Mouse (Mus musculus): ENCODE measurements around the gene Wdr70. TPM values are rescaled to one million over a fixed set of nuclear protein-coding genes. Genes with fewer than 3 reads are reported as not detected.

Gene Wdr70
- polyA plus RNA-seq, 1 experiment = 4.9 TPM

GRCm38 (mm10) chr15:7865305-7865704, 233.7 kb downstream of the Wdr70 start:
- Histone ChIP-seq H3K36me3 (ENCODE audit: control insufficient read depth) (no peaks in the 10 kb centered on the region), H3K4me3 (replicated peaks) (no peak overlapping the region), H3K4me1 (ENCODE audit: control insufficient read depth) (no peaks in the 10 kb centered on the region), H3K9me3 (ENCODE audit: control insufficient read depth, low read length) (no peaks in the 10 kb centered on the region), H3K27me3 (ENCODE audit: control insufficient read depth) (no peaks in the 10 kb centered on the region)
- no peak for TF ChIP-seq TAL1 (IDR thresholded peaks at IDR 0.05; ENCODE audit: low read length)
- no peak for TF ChIP-seq GATA1 (IDR thresholded peaks at IDR 0.05; ENCODE audit: low read length)

- Histone ChIP-seq H3K36me3 (ENCODE audit: control insufficient read depth) (no peaks in the 10 kb centered on the region), H3K9me3 (ENCODE audit: control insufficient read depth, low read length) (no peaks in the 10 kb centered on the region), H3K4me1 (ENCODE audit: control insufficient read depth) (no peaks in the 10 kb centered on the region), H3K4me3 (replicated peaks) (no peak overlapping the region), H3K27me3 (ENCODE audit: control insufficient read depth) (no peaks in the 10 kb centered on the region)
- TF ChIP-seq TAL1 (IDR thresholded peaks at IDR 0.05; ENCODE audit: low read length) = no peak
These were observed 235.7 kb downstream of the Wdr70 start for GRCm38 (mm10) chr15:7863328-7863727.

- TF ChIP-seq GATA1 (IDR thresholded peaks at IDR 0.05; ENCODE audit: low read length) = no peak
- no peak for TF ChIP-seq TAL1 (IDR thresholded peaks at IDR 0.05; ENCODE audit: low read length)
- Histone ChIP-seq H3K9me3 (ENCODE audit: control insufficient read depth, low read length) (no peaks in the 10 kb centered on the region), H3K36me3 (ENCODE audit: control insufficient read depth) (no peaks in the 10 kb centered on the region), H3K27me3 (ENCODE audit: control insufficient read depth) (no peaks in the 10 kb centered on the region), H3K4me1 (ENCODE audit: control insufficient read depth) (no peaks in the 10 kb centered on the region), H3K4me3 (replicated peaks) (no peak overlapping the region)
These were observed 236.1 kb downstream of the Wdr70 start for GRCm38 (mm10) chr15:7862890-7863289.

- no peaks in the 10 kb centered on the region for H3K4me1 ChIP-seq (ENCODE audit: control insufficient read depth)
- no peaks in the 10 kb centered on the region for H3K27me3 ChIP-seq (ENCODE audit: control insufficient read depth)
- no peaks in the 10 kb centered on the region for H3K36me3 ChIP-seq (ENCODE audit: control insufficient read depth)
- H3K9me3 ChIP-seq (ENCODE audit: control insufficient read depth, low read length) = no peaks in the 10 kb centered on the region
- TF ChIP-seq TAL1 (IDR thresholded peaks at IDR 0.05; ENCODE audit: low read length) = no peak
- no peak for TF ChIP-seq GATA1 (IDR thresholded peaks at IDR 0.05; ENCODE audit: low read length)
- H3K4me3 ChIP-seq (replicated peaks) = no peak overlapping the region
These were observed 240.2 kb downstream of the Wdr70 start for GRCm38 (mm10) chr15:7858841-7859240.

- H3K9me3 ChIP-seq (ENCODE audit: control insufficient read depth, low read length) = no peaks in the 10 kb centered on the region
- H3K4me1 ChIP-seq (ENCODE audit: control insufficient read depth) = no peaks in the 10 kb centered on the region
- TF ChIP-seq TAL1 (IDR thresholded peaks at IDR 0.05; ENCODE audit: low read length) (no peak), GATA1 (IDR thresholded peaks at IDR 0.05; ENCODE audit: low read length) (no peak)
- no peaks in the 10 kb centered on the region for H3K27me3 ChIP-seq (ENCODE audit: control insufficient read depth)
- H3K36me3 ChIP-seq (ENCODE audit: control insufficient read depth) = no peaks in the 10 kb centered on the region
- H3K4me3 ChIP-seq (replicated peaks) = no peak overlapping the region
These were observed 241.6 kb downstream of the Wdr70 start for GRCm38 (mm10) chr15:7857418-7857817.

GRCm38 (mm10) chr15:7842398-7842797, 256.6 kb downstream of the Wdr70 start:
- Histone ChIP-seq H3K9me3 (ENCODE audit: control insufficient read depth, low read length) (no peaks in the 10 kb centered on the region), H3K27me3 (ENCODE audit: control insufficient read depth) (no peaks in the 10 kb centered on the region), H3K36me3 (ENCODE audit: control insufficient read depth) (no peaks in the 10 kb centered on the region), H3K4me3 (replicated peaks) (no peak overlapping the region), H3K4me1 (ENCODE audit: control insufficient read depth) (no peaks in the 10 kb centered on the region)
- TF ChIP-seq GATA1 (IDR thresholded peaks at IDR 0.05; ENCODE audit: low read length) = no peak
- no peak for TF ChIP-seq TAL1 (IDR thresholded peaks at IDR 0.05; ENCODE audit: low read length)

GRCm38 (mm10) chr15:7841664-7842063, 257.3 kb downstream of the Wdr70 start:
- no peak for TF ChIP-seq GATA1 (IDR thresholded peaks at IDR 0.05; ENCODE audit: low read length)
- no peak for TF ChIP-seq TAL1 (IDR thresholded peaks at IDR 0.05; ENCODE audit: low read length)

GRCm38 (mm10) chr15:7838921-7839309, 260.1 kb downstream of the Wdr70 start:
- TF ChIP-seq GATA1 (IDR thresholded peaks at IDR 0.05; ENCODE audit: low read length) = no peak
- TF ChIP-seq TAL1 (IDR thresholded peaks at IDR 0.05; ENCODE audit: low read length) = no peak
- H3K27me3 ChIP-seq (ENCODE audit: control insufficient read depth) = no peaks in the 10 kb centered on the region
- peaks cover 4% of the 10 kb centered on the region; the same call in 1 of the 2 replicates for H3K9me3 ChIP-seq (ENCODE audit: control insufficient read depth, low read length)
- H3K36me3 ChIP-seq (ENCODE audit: control insufficient read depth) = no peaks in the 10 kb centered on the region
- H3K4me1 ChIP-seq (ENCODE audit: control insufficient read depth) = no peaks in the 10 kb centered on the region
- no peak overlapping the region for H3K4me3 ChIP-seq (replicated peaks)

More at GRCm38 (mm10) chr15:7841664-7842063, 257.3 kb downstream of the Wdr70 start:
- H3K9me3 ChIP-seq (ENCODE audit: control insufficient read depth, low read length) = no peaks in the 10 kb centered on the region
- no peaks in the 10 kb centered on the region for H3K36me3 ChIP-seq (ENCODE audit: control insufficient read depth)
- H3K4me1 ChIP-seq (ENCODE audit: control insufficient read depth) = no peaks in the 10 kb centered on the region
- H3K4me3 ChIP-seq (replicated peaks) = no peak overlapping the region
- H3K27me3 ChIP-seq (ENCODE audit: control insufficient read depth) = no peaks in the 10 kb centered on the region

GRCm38 (mm10) chr15:7838060-7838920, 260.7 kb downstream of the Wdr70 start:
- Histone ChIP-seq H3K4me1 (ENCODE audit: control insufficient read depth) (no peaks in the 10 kb centered on the region), H3K4me3 (replicated peaks) (no peak overlapping the region)
- TF ChIP-seq TAL1 (IDR thresholded peaks at IDR 0.05; ENCODE audit: low read length) (no peak), GATA1 (IDR thresholded peaks at IDR 0.05; ENCODE audit: low read length) (no peak)

More at GRCm38 (mm10) chr15:7838060-7838920, 260.7 kb downstream of the Wdr70 start:
- Histone ChIP-seq H3K9me3 (ENCODE audit: control insufficient read depth, low read length) (peaks cover 4% of the 10 kb centered on the region; the same call in 1 of the 2 replicates), H3K36me3 (ENCODE audit: control insufficient read depth) (no peaks in the 10 kb centered on the region), H3K27me3 (ENCODE audit: control insufficient read depth) (no peaks in the 10 kb centered on the region)

Data from erythroblast, embryonic 14.5 days (primary cell).